Mouse (Mus musculus) gastrocnemius, postnatal 4 days (tissue): Measurements from ENCODE around the gene Arhgap45. TPM values are rescaled to one million over a fixed set of nuclear protein-coding genes. Genes with fewer than 3 reads are reported as not detected.
A peak's percentile ranks its signal among the peaks of the same experiment; 100 is the strongest.
"Not testable (repeated sequence)": the region's sequence is repeated elsewhere in the genome, so short reads cannot be mapped to it uniquely, and the experiment has no call there.

ENCODE experiments used
- DNase-seq, 2 experiments: peaks; one replicate each; pipeline ENCODE4 v3.0.0; 2021 to 2022; ENCODE audit warnings: low spot score in 2 of 2, mixed read lengths in 2 of 2
- total RNA-seq, 2 experiments: library from RNA; stranded (reverse); gene quantifications; 2 replicates each; pipeline ENCODE4 v1.2.3; 2021

Gene Arhgap45
- total RNA-seq, 2 experiments from 2014 or later, result 4.0 to 4.7 TPM

DNA sequence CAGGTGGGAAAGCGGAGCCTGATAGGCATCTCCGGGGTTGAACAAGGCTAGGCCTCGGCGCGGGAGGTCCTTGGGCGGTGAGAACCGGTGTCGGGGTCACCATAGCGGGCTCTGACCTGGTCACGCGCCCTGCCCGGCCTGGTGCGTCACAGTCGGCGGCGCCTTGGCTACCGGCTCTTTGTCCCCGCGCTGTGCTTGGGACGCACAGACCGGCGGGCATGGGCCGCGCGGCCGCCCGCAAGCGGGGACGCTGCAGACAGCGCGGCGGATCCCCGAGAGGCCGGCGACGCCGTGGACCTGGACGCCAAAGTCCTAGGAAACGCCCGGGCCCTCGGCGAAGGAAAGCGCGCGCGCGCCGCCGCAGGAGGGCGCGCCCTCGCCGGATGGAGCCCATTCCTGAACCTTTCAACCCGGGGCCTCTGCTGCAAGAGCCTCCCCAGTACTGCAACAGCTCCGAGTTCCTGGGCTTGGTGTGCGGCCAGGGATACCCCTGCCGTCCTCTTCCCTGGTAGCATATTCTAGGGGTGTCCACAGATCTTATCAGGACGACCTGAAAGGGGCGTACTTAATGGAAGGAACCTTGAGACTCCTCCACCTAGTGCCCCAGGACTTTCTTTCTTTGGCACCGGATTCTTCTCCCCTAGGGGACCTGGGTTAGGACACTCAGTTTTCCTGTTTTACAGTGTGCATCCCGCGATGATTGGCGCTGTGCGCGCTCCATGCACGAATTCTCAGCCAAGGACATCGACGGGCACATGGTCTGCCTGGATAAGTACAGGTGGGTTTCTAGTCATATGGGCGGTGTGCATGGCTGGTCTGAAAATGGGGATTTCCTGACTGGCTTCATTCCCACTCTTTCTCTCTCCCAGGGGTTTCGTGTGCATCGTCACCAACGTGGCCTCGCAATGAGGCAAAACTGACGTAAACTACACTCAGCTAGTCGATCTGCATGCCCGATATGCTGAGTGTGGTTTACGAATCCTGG lies 37.7 kb downstream of the Arhgap45 start:
- peak; percentile 58 to 76 for DNase-seq

DNA sequence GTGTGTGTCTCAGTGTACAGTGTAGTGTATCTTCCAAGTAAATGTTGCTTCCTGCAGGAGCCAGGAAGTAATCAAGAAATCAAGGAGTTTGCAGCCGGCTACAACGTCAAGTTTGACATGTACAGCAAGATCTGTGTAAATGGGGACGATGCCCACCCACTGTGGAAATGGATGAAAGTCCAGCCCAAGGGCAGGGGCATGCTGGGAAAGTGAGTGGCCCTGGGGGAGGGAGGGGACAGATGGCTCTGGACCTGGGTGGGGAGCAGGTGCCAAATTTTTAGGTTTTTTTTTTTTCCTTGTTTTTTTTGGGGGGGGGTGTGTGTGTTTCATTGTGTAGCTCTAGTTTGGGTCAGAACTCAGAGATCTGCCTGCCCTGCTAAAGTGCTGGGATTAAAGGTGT lies 38.5 kb downstream of the Arhgap45 start:
- not testable (repeated sequence) for DNase-seq

DNA sequence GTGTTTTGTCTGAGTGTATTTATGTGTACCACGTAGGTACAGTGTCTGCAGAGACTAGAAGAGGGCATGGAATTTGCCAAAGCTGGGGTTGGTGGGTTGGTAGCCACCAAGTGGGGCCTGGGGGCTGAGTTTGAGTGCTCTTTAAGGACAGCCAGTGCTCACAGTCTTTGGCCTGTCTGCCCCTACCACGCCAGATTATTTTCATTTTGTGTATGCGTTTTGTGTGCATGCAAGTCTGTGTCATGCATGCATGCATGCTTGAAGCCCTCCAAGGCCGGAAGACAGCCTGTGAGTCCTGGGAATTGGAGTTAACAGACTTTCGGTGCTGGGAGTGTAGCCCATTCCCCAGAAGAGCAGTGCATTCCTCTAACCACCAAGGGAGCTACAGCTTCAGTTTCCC lies 38.9 kb downstream of the Arhgap45 start:
- no peak for DNase-seq

DNA sequence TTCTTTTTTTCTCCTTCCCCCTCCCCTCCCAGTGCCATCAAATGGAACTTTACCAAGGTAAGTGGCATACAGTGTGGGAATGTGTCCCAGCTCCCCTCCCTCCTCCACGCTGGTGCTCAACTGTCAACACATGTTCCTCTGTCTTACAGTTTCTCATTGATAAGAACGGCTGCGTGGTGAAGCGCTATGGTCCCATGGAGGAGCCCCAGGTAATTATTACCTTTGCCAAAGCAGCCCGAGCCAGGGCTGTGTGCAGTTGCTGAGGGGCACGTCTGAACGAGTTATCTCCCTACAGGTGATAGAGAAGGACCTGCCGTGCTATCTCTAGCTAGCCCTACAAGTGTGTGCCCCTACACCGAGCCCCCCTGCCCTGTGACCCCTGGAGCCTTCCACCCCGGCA lies 39.4 kb downstream of the Arhgap45 start:
- no peak for DNase-seq

DNA sequence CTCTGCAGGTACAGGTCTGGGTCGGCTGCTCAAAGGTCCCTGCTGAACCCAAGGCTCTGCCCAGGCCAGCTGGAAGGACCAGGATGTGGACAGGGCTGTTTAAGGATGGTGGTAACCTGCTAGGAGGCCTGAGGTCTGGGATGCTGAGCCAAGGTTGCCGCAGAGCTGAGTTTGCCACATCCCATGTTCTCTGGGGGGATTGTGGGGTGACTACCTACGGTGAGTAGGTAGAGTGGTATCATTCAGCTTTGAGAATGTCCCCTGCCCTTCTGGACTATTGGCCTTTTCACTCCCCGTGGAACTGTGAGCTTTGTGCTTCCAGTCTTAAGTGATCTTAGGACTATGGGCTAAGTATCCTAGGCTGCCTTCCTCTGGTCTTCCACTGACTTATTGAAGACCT lies 40.1 kb downstream of the Arhgap45 start:
- no peak for DNase-seq

DNA sequence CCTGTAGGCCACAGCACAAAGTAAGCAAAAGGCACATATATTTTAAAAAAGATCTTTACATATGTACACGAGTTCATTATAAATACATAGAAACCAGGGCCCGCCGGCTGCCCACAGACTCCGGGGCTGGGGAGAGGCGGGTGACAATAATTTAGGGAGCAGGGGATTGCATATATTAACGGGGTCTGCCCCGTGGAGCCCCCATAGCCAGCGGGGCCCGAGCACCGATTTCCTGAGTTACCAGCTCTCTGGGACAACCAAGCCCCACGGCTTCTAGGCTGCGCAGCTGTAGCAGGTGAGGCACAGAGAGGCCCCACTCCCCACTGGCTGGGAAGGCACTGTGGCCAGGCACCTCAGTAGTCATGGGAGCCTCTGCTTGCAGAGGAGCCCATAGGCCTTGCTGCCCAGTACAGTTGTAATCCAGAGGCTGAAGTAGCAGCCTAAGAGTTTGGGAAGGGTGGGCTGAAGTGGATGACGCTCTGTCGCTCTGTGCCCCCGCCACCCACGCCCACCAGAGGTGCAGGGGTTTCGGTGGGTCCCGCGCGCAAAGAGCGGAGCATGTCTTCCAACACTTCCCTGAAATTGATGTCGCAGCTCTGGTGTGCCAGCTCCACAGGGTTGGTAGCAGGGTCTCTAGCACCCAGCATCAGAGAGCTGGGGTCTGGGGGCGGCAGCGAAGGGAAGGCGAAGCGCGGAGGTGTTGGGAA lies 40.7 kb downstream of the Arhgap45 start:
- DNase-seq, result no peak

DNA sequence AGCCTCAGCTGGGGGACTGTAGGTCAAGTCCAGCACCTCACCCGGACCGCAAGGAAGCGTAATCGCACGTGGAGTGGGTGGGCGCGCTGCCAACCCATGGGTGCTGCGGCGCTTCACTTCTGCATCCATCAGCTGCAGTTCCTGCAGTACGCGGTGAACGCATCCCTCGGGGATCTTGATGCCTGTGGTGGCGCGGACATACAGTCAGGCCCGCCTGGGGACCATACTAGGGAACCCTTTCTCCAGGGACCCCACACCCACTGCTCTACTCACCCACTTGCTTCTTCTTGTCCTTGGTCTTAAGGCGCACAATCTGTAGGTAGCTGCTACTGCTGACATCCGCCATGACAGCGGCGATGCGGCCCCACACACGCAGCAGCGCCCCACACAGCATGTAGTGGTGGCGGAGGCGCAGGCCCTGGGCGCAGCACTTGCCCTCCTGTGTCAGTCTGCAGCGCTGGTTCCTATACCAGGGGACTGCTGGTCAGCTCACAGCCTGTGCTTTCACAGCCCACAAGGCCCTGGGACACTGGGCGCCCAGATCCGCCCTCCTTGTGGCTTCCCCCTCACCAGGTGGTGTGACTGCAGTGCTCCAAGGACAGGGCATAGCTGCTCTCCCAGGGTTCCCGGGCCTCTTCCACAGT lies 41.4 kb downstream of the Arhgap45 start:
- no peak for DNase-seq

DNA sequence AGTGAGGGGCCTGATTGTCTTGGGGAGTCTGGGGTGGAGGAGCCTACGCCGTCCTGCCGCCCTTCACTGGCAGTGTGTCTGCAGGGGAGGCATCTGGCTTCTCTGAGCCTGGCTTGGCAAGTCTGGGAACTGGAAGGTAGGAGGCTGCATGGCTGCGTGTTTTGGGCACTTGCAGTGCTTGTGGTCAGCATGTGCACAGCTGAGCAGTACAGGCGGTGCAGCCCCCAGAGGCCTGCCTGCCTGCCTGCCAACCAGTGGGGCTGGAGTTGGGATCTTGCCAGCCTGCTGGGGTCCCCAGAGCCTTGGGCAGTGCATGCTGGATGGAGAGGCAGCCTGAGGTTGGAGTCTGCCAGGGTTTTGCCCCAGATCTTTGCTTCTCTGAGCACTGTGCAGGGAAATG lies 46.7 kb downstream of the Arhgap45 start:
- no peak for DNase-seq

DNA sequence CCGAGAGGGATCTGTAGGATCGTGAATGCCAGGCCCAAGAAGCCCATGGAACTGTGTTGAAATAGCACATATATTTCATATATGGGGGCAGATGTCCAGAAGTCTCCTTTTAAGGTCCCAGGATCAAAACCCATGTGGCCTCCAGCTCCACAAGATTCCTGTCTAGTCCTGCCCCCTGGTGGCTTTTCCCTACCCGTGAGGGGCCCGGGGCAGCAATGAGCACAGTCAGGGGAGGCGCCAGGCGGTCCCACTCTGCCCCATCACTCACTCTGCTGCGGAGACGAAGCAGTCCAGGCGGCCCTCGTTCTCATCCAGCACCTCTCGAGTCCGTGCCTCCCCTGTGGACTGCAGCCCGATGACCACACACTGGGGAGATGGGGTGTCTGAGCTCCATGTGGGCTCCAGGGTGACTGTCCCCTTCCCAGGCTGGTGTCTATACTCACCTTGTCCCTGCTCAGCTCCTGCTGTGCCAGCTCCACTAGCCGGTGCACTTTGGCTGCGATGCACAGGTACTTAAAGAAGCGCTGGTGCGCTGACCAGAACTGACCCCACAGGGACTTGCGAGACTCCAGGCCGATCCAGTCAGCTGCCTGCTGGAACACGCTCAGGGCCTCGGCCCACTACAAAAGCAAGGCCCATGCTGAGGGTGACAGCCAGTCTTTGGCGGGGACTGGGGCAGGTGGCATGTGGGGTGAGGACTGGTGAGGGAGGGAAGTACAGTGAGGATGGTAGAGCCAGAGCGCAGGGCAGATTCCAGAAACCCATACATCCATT lies 47.6 kb downstream of the Arhgap45 start:
- no peak for DNase-seq

DNA sequence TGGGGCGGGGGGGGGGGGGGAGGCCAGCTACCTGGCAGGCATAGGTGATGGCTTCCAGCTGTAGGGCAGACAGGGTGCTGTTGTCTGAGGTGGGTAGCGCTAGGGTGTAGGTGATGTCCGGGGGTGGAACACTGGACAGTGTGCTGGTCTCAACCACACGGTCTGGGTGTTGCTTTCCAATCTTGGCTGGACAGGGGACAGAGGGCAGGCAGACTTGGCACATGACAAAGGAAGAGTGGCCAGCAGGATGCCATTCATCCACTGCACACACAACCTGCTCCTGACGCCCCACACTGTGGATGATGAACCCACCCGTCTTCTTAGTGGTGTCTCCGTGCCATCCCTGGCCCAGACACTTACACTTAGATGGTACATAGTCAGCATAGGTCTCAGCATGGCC lies 52.8 kb downstream of the Arhgap45 start:
- DNase-seq, result no peak

DNA sequence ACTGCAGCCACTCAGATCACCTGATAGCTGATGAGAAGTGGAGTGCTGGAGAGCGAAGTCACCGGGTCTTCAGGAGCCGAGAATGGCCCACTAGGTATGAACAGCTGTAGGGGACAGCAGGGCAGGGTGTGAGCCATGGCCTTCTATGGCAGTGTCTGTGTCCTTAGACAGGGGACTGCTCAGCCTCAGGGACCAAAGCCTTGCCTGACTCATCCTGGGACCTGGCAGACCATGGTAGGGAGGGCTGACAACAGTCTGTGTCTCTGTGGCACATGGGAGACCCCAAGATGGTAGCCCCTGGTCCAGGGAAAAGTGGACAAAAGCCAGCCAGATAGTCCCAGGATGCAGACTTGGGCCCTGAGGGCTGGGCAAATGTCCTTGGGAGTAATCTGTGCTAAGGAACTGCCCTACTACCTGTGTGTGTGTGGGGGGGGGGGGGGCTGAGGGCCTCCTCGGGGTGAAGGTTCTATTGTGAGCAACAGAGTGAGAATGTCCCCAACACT lies 53.5 kb downstream of the Arhgap45 start:
- DNase-seq, result no peak

DNA sequence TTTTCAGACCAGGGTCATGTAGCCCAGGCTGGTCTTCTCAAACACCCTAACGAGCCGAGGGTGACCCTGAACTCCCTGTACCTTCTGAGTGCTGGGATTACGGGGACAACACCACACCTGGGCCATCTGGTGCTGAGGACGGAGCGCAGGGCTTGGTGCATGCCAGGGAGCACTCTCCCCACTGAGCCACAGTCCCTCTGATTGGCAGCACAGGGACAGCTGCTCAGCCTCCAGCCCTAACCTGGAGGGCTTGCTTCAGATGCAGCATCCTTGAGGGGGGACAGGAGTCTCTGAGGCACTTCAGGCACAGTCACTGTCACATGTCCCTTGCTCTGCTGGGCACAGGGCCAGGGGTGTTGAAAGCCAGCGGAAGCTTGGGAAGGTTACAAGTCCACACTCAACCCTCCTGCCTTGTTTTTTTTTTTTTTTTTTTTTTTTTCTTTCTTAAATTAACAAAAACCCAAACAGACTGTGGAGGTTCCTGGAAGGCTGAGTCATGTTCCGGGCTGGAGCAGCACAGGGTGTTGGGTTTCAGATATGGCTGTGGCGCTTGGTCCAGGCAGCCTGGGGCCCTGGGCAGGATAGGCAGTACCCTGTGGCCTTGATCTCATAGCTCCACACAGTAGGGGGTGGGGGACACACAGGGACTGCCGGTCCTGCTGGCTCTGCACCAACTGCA lies 54.5 kb downstream of the Arhgap45 start:
- DNase-seq, result peak in 1 of 2 experiments; percentile 71

DNA sequence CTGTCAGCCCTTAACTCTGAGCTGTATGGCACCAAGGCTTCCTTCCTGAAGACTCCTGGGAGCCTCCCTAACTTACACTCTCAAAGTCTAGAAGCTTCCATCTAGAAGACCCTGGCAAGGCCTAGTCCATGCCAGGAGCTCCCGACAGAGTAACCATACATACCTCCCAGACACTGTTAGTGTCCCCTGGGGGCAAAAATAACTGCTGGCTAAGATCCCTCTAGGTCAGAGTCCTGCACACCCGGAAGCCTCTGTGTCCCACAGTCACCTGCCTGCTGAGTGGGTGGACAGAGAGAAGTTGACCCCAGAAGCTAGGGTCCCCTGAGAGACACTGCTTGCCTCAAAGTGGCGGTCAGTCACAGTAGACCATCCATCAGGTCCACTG lies 55.1 kb downstream of the Arhgap45 start:
- no peak for DNase-seq

DNA sequence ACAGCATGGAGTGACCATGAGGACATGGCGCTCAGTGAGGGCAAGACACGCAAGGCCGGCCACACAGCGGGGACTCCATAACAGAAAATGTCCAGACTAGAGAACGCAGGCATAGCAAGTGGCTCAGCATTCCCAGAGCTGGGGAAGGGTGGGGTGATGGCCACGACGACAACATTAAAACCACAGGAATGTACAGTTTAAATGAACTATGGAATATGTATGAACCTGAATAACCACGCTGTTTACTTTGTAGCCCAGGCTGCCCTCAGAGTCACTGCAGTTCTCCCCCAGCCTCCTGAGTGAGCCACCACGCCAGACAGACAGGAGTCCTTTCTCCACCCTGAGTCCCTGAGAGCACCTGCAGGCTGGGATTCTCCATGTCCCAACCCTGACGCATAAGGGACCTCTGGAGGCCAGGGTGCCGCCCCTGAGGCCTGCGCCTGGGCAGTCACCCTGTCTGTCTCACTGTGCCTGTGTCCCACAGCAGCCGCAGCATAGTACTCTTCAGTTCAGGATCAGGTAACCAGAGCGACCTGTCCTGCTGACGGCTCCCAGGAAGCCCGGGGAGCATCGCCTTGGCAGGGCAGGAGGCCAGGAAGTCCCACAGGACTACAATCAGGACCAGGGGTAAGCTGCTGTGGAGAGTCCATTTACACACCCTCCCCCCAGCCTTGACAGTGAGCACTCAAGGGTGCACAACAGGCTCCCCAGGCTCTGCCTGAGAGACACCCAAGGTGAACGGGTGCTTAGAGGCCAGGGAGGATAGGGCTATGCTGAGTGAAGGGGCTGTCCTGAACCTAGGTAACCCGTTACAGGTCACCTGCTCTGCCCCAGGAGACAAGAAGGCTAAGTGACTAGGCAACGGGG lies 56.4 kb downstream of the Arhgap45 start:
- DNase-seq, result no peak

DNA sequence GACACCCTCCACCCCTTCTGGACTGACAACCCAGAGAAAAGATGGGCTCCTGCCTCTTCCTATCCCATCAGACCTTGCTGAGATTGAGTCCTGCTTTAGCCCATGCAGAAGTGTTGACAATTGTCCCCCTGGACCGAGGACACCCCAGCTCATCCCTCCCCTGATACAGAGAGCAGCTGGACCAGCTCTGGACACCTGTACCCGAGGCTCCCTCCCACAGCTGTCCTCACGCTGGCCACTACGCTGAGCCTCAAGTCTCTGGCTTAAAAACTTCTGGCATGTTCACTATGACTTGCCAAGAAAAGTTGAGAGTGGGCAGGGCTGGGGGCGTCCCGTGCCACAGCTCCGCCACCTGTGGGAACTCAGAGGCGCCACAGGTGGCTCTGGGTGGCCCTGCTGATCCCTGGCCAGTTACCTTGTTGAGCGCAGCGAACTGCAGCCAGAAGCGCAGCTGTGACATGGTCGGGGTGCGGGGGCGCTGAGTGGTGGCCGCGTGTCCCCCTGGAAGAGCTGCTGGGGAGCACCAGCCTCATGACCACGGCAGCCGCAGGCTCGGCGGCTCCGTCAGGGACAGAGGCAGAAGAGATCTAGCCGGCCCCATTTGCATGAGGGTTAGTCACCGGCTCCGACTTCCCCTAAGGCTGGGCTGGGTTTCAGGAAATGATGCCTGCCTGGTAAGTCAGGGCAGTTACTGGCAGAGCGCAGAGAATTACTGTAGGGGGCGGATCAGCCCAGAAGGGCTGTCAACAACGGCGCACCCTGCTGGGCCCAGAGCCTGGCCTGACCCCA lies 58.6 kb downstream of the Arhgap45 start:
- peak in 1 of 2 experiments; percentile 61 for DNase-seq

DNA sequence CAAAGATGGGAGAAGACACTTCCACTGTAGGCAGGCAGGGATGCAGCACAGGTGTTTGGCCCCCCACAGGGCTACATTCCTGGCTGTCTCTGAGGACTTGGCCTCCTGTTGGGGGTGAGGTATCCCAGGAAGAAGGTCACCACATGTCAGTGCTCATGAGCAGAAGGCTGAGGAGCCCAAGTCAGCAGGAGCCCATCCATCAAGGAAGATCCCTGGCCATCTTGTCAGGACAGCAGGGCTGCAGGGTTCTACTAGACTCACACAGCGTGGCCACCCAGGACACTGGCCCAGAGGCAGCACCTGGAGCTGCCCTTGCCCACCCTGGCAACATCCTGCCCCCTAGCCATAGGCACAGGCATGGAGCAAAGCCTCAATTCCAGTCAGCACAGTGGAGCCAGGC lies 59.5 kb downstream of the Arhgap45 start:
- no peak for DNase-seq

DNA sequence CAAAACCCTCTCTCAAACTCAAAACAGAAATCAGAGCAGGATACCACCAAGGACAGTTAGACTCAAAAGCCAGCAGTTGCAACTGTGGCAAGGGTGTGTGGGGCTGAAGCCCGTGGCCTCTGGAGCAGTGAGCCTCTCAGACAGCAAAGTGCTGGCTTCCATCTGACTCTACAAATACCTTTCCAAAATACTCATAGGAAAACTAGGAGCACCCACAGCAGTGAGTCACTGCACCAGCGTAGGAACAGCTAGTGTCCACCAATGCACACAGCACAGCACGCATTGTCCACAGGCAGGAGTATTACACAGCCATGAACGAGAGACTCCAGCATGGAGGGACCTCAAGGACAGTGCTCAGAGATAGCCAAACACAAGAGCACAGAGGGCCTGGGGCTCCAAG lies 59.9 kb downstream of the Arhgap45 start:
- DNase-seq, result no peak

DNA sequence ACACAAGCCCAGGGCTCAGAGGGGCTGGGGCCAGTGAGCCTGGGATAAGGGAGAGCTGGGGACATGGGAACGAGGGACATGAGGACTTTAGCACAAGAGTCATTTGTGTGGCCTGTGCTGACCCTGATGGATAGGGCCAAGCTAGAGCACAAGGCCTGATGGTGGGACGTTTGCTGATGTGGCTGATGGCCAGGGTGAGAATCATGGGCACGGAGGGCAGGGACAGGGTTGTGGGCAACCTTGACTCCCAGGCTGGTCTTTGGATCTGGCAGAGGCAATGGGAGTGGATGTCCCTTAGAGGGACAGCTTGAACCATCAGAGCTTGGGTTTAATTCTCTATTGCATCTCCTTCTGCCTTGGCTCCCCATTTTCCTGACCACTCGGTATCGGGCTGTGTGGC lies 60.9 kb downstream of the Arhgap45 start:
- DNase-seq, result no peak

DNA sequence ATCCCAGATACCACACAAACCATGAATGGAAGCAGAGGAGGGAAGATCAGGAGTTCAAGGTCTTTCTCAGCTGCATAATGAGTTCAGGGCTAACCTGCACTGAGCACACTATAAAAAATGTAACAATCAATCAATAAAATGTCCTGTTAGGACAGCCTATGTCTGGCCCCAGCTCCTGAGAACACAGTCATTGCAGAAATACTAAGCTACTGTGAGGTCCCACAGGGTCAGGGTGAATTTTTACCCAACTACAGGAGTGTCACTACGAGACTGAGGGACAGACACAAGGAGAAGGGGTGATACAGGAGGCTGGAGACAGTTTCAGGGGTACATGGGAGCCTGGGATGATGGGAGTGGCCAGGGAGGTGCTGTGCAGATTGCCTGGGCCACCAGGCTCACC lies 61.9 kb downstream of the Arhgap45 start:
- no peak for DNase-seq
